Mouse (Mus musculus) MEL (cell line): ENCODE results near the gene Dda1. TPM values are rescaled to one million over a fixed set of nuclear protein-coding genes. Genes with fewer than 3 reads are reported as not detected.
"Not testable (repeated sequence)": the region's sequence is repeated elsewhere in the genome, so short reads cannot be mapped to it uniquely, and the experiment has no call there.

Experiments used
- DNase-seq: peaks from one replicate; pipeline ENCODE4 v3.0.0; 2011; ENCODE audit warnings: low read depth, low spot score
- H3K27ac ChIP-seq: 2 replicates; pipeline ENCODE4 v1.5.1; 2012; ENCODE audit warnings: low read depth, mild to moderate bottlenecking, control low read depth, low read length, moderate library complexity; ENCODE audit not compliant: control insufficient read depth
- H3K27me3 ChIP-seq, 2 experiments: fragments of 150-350 bp in 1 of 2; sonication (generic) in 1 of 2; 2 replicates each; pipeline ENCODE4 v1.6.1; 2012; ENCODE audit warnings: low read length in 2 of 2, mild to moderate bottlenecking in 2 of 2, improper control_type of control experiment in 1 of 2, moderate library complexity in 1 of 2; ENCODE audit not compliant: insufficient read depth in 2 of 2, control insufficient read depth in 1 of 2
- H3K36me3 ChIP-seq, 2 experiments: 2 replicates each; pipeline ENCODE4 v1.6.1; 2012 to 2014; ENCODE audit warnings: low read length in 2 of 2, improper control_type of control experiment in 1 of 2, inconsistent platforms in 1 of 2, mild to moderate bottlenecking in 1 of 2; ENCODE audit not compliant: insufficient read depth in 2 of 2, control insufficient read depth in 1 of 2
- H3K4me1 ChIP-seq, 2 experiments: fragments of 150-350 bp in 1 of 2; sonication (generic) in 1 of 2; 2 replicates each; pipeline ENCODE4 v1.6.1; 2012; ENCODE audit warnings: low read length in 2 of 2, improper control_type of control experiment in 1 of 2, mild to moderate bottlenecking in 1 of 2; ENCODE audit not compliant: insufficient read depth in 2 of 2, control insufficient read depth in 1 of 2
- H3K4me3 ChIP-seq, 2 experiments: fragments of 150-350 bp in 1 of 2; sonication (generic) in 1 of 2; 2 replicates each; pipeline ENCODE4 v1.5.1; 2012; ENCODE audit warnings: low read depth in 2 of 2, low read length in 2 of 2, mild to moderate bottlenecking in 2 of 2, moderate library complexity in 2 of 2, control low read depth in 1 of 2, improper control_type of control experiment in 1 of 2; ENCODE audit not compliant: control insufficient read depth in 1 of 2, insufficient read depth in 1 of 2
- H3K79me2 ChIP-seq: 2 replicates; pipeline ENCODE4 v1.6.1; 2012; ENCODE audit warnings: mild to moderate bottlenecking, low read length, moderate library complexity; ENCODE audit not compliant: control insufficient read depth, poor library complexity, insufficient read depth
- H3K9ac ChIP-seq: 2 replicates; pipeline ENCODE4 v1.6.1; 2012; ENCODE audit warnings: low read depth, mild to moderate bottlenecking, control low read depth, low read length, moderate library complexity; ENCODE audit not compliant: control insufficient read depth, poor library complexity, severe bottlenecking
- H3K9me3 ChIP-seq: fragments of 150-350 bp; sonication (generic); replicated peaks from 2 replicates; pipeline ENCODE4 v1.6.1; 2012; ENCODE audit warnings: mild to moderate bottlenecking, low read length, improper control_type of control experiment, moderate library complexity; ENCODE audit not compliant: insufficient read depth
- CHD2 ChIP-seq: IDR thresholded peaks from 2 replicates; pipeline ENCODE4 v1.6.1; 2011; ENCODE audit warnings: low read length, improper control_type of control experiment
- JUND ChIP-seq: IDR thresholded peaks from 2 replicates; pipeline ENCODE4 v1.6.1; 2011; ENCODE audit warnings: low read depth, mild to moderate bottlenecking, improper control_type of control experiment, low read length
- MAZ ChIP-seq: IDR thresholded peaks from 2 replicates; pipeline ENCODE4 v1.6.1; 2012; ENCODE audit warnings: low read depth, mild to moderate bottlenecking, inconsistent platforms, low read length, improper control_type of control experiment
- MEF2A ChIP-seq: IDR thresholded peaks from 2 replicates; pipeline ENCODE4 v1.6.1; 2014; ENCODE audit warnings: low read depth, mild to moderate bottlenecking, inconsistent platforms, low read length, improper control_type of control experiment; ENCODE audit not compliant: poor library complexity, insufficient replicate concordance, severe bottlenecking; ENCODE audit errors: extremely low read depth
- MYB ChIP-seq: IDR thresholded peaks from 2 replicates; pipeline ENCODE4 v1.6.1; 2011; ENCODE audit warnings: mild to moderate bottlenecking, low read depth, low read length, improper control_type of control experiment
- MYC ChIP-seq: IDR thresholded peaks from 2 replicates; pipeline ENCODE4 v1.6.1; 2011; ENCODE audit warnings: low read depth, mild to moderate bottlenecking, low read length, improper control_type of control experiment, moderate library complexity
- POLR2A ChIP-seq, 2 experiments: IDR thresholded peaks; 2 replicates each; pipeline ENCODE4 v1.6.1; 2011 to 2012; ENCODE audit warnings: low read length in 2 of 2, mild to moderate bottlenecking in 2 of 2, control low read depth in 1 of 2, improper control_type of control experiment in 1 of 2, low read depth in 1 of 2, moderate library complexity in 1 of 2; ENCODE audit not compliant: control insufficient read depth in 1 of 2, insufficient read depth in 1 of 2, poor library complexity in 1 of 2
- POLR2AphosphoS2 ChIP-seq: IDR thresholded peaks from 2 replicates; pipeline ENCODE4 v1.6.1; 2011; ENCODE audit warnings: low read length, improper control_type of control experiment
- POLR2AphosphoS5 ChIP-seq: IDR thresholded peaks from 2 replicates; pipeline ENCODE4 v1.6.1; 2012; ENCODE audit warnings: low read depth, borderline replicate concordance, mild to moderate bottlenecking, inconsistent platforms, low read length, moderate library complexity, mixed read lengths
- TBP ChIP-seq: IDR thresholded peaks from 2 replicates; pipeline ENCODE4 v1.8.0; 2011; ENCODE audit warnings: low read depth, low read length, improper control_type of control experiment
- ZKSCAN1 ChIP-seq: IDR thresholded peaks from 2 replicates; pipeline ENCODE4 v1.6.1; 2012; ENCODE audit warnings: low read depth, mild to moderate bottlenecking, inconsistent platforms, low read length, improper control_type of control experiment, moderate library complexity
- ZNF384 ChIP-seq: IDR thresholded peaks from 2 replicates; pipeline ENCODE4 v1.6.1; 2012; ENCODE audit warnings: low read depth, mild to moderate bottlenecking, inconsistent platforms, low read length, improper control_type of control experiment
- polyA plus RNA-seq, 2 experiments: library from polyadenylated mRNA; stranded (reverse) in 1 of 2; unstranded in 1 of 2; fragments of >175 nt in 1 of 2; fragments of >200 nt in 1 of 2; gene quantifications; 2 replicates each; pipeline versions ENCODE4 v1.2.1 to v1.2.4; 2012; ENCODE audit warnings: low replicate concordance in 2 of 2, low read depth in 1 of 2; ENCODE audit not compliant: insufficient read length in 2 of 2, insufficient read depth in 1 of 2, missing spikeins in 1 of 2
- total RNA-seq: library from RNA; depleted of rRNA; stranded (reverse); fragments of 300-350 nt; gene quantifications from 2 replicates; pipeline ENCODE4 v1.2.3, GENCODE M21; 2012

The Dda1 gene
- total and polyA plus RNA-seq, 3 experiments: 59.6 to 110 TPM; not detected in 1

GRCm38 (mm10) chr8:71422121-71422520, 46.9 kb upstream of the Dda1 start:
- H3K9ac ChIP-seq: no peak overlapping the region
- DNase-seq: no peak
- no peak for TF ChIP-seq MEF2A
- TF ChIP-seq POLR2AphosphoS5: no peak
- no peak for TF ChIP-seq MYB
- TF ChIP-seq CHD2: no peak
- TF ChIP-seq ZNF384: no peak
- no peaks in the 10 kb centered on the region for H3K4me1 ChIP-seq
- H3K27me3 ChIP-seq: no peaks in the 10 kb centered on the region; a peak in 1 of 4 replicates
- no peaks in the 10 kb centered on the region for H3K79me2 ChIP-seq
- H3K36me3 ChIP-seq: no peaks in the 10 kb centered on the region
- H3K9me3 ChIP-seq: no peaks in the 10 kb centered on the region
- no peak overlapping the region for H3K27ac ChIP-seq
- no peak overlapping the region for H3K4me3 ChIP-seq

DNA sequence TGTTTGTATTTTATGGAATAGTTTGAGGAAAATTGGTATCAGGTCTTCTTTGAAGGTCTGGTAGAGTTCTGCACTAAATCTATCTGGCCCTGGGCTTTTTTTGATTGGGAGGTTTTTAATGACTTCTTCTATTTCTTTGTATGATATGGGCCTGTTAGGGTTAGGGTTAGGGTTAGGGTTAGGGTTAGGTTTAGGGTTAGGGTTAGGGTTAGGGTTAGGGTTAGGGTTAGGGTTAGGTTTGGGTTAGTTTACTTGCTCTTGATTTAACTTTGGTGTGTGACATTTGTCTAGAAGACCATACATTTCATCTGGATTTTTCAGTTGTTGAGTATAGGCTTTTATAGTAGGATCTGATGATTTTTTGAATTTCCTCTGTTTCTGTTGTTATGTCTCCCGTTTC, 36.1 kb upstream of the Dda1 start:
- not testable (repeated sequence) for H3K27ac ChIP-seq, H3K9ac ChIP-seq, DNase-seq, H3K9me3 ChIP-seq, H3K79me2 ChIP-seq, H3K4me3 ChIP-seq, H3K4me1 ChIP-seq, H3K36me3 ChIP-seq, H3K27me3 ChIP-seq

DNA sequence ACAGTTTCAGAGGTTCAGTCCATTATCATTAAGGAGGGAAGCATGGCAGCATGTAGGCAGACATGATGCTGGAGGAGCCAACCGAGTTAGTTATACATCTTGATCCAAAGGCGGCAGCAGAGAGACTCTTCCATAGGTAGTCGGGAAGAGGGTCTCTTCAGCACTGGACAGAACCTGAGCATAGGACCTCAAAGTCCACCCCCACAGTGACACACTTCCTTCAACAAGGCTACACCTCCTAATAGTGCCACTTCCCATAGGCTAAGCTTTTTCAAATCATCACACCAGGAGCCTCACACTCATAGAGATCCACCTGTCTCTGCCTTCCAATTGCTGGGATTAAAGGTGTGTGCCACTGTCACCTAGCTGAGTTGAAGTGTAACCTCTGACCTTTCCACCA, 32.0 kb upstream of the Dda1 start:
- H3K27ac ChIP-seq: no peak overlapping the region
- H3K4me3 ChIP-seq: no peak overlapping the region
- H3K27me3 ChIP-seq: peaks cover 0 to 3% of the 10 kb centered on the region in 2 experiments; a peak in 3 of 4 replicates
- no peaks in the 10 kb centered on the region for H3K79me2 ChIP-seq
- DNase-seq: peak; percentile 21
- TF ChIP-seq JUND (no peak), TBP (no peak), MAZ (no peak), MYC (no peak), ZKSCAN1 (no peak), POLR2AphosphoS2 (no peak), MEF2A (no peak), POLR2A (IDR thresholded peaks at IDR 0.05; ENCODE audit: control insufficient read depth in 1 of 2, insufficient read depth in 1 of 2, low read depth in 1 of 2, low read length in 2 of 2, poor library complexity in 1 of 2) (no peak)
- H3K4me1 ChIP-seq: no peaks in the 10 kb centered on the region
- no peaks in the 10 kb centered on the region for H3K36me3 ChIP-seq
- no peaks in the 10 kb centered on the region for H3K9me3 ChIP-seq
- H3K9ac ChIP-seq: no peak overlapping the region
